Mouse (Mus musculus): ENCODE measurements at regions not wholly inside any gene's neighbourhood (a gene's known extent, or its start where the extent isn't known, plus 50 kb on each side); places are given as distances from the start of the nearest gene placed in this dataset.
A peak's percentile ranks its signal among the peaks of the same experiment; 100 is the strongest.

- Histone ChIP-seq H3K4me3 (no peak overlapping the region), H3K4me2 (replicated peaks) (peak overlapping the region; percentile 31; the same call in 1 of the 2 replicates), H3K27ac (replicated peaks) (peak overlapping the region; percentile 100), H3K4me1 (peaks cover 80% of the 10 kb centered on the region), H3K9me3 (no peaks in the 10 kb centered on the region), H3K27me3 (no peaks in the 10 kb centered on the region), H3K36me3 (no peaks in the 10 kb centered on the region), H3K9ac (replicated peaks) (no peak overlapping the region; the same call in 1 of the 2 replicates)
- WGBS = 70% methylated on average over 4 of the region's 4 CpGs
- ATAC-seq (ENCODE audit: low FRiP score, low read depth) = no peak
Measured at GRCm38 (mm10) chr2:30715720-30716310, 87.6 kb downstream of the 1700001O22Rik start.

- ATAC-seq (ENCODE audit: low FRiP score, low read depth) = no peak
- Histone ChIP-seq H3K4me3 (no peak overlapping the region), H3K27ac (replicated peaks) (peak overlapping the region; percentile 98), H3K4me1 (peaks cover 74% of the 10 kb centered on the region), H3K27me3 (no peaks in the 10 kb centered on the region), H3K9me3 (no peaks in the 10 kb centered on the region), H3K36me3 (no peaks in the 10 kb centered on the region), H3K9ac (replicated peaks) (peak overlapping the region; percentile 21; the same call in 1 of the 2 replicates), H3K4me2 (replicated peaks) (no peak overlapping the region)
- 11% methylated on average over 3 of the region's 3 CpGs for WGBS
Measured at GRCm38 (mm10) chr2:30713535-30713934, 89.9 kb downstream of the 1700001O22Rik start.

GRCm38 (mm10) chr2:30712841-30713401 is 90.5 kb downstream of the 1700001O22Rik start:
- WGBS = 65% methylated on average over 9 of the region's 9 CpGs
- Histone ChIP-seq H3K4me1 (peaks cover 74% of the 10 kb centered on the region), H3K4me3 (no peak overlapping the region), H3K9me3 (no peaks in the 10 kb centered on the region), H3K9ac (replicated peaks) (no peak overlapping the region), H3K36me3 (no peaks in the 10 kb centered on the region), H3K4me2 (replicated peaks) (no peak overlapping the region), H3K27ac (replicated peaks) (peak overlapping the region; percentile 98), H3K27me3 (no peaks in the 10 kb centered on the region)
- no peak for ATAC-seq (ENCODE audit: low FRiP score, low read depth)

- Histone ChIP-seq H3K36me3 (no peaks in the 10 kb centered on the region), H3K9me3 (no peaks in the 10 kb centered on the region), H3K27me3 (no peaks in the 10 kb centered on the region), H3K4me1 (peaks cover 73% of the 10 kb centered on the region), H3K4me2 (replicated peaks) (peak overlapping the region; percentile 64), H3K4me3 (peak overlapping the region; percentile 38), H3K9ac (replicated peaks) (peak overlapping the region; percentile 57), H3K27ac (replicated peaks) (peak overlapping the region; percentile 98)
- WGBS = under 1% methylated on average over 63 of the region's 63 CpGs
- peak; percentile 79 for ATAC-seq (ENCODE audit: low FRiP score, low read depth)
Measured at GRCm38 (mm10) chr2:30711853-30712498, 91.5 kb downstream of the 1700001O22Rik start.

GRCm38 (mm10) chr2:30711476-30711852 is 92.0 kb downstream of the 1700001O22Rik start:
- WGBS = 3% methylated on average over 15 of the region's 15 CpGs
- H3K27me3 ChIP-seq = no peaks in the 10 kb centered on the region
- peak overlapping the region; percentile 98 for H3K27ac ChIP-seq (replicated peaks)
- peak overlapping the region; percentile 57 for H3K9ac ChIP-seq (replicated peaks)
- H3K4me1 ChIP-seq = peaks cover 71% of the 10 kb centered on the region
- no peaks in the 10 kb centered on the region for H3K9me3 ChIP-seq
- H3K4me2 ChIP-seq (replicated peaks) = peak overlapping the region; percentile 64
- peak; percentile 67 for ATAC-seq (ENCODE audit: low FRiP score, low read depth)
- H3K4me3 ChIP-seq = peak overlapping the region; percentile 38
- no peaks in the 10 kb centered on the region for H3K36me3 ChIP-seq

GRCm38 (mm10) chr2:30710895-30711294 is 92.6 kb downstream of the 1700001O22Rik start:
- no peak overlapping the region for H3K4me3 ChIP-seq
- H3K4me2 ChIP-seq (replicated peaks) = peak overlapping the region; percentile 64; the same call in 1 of the 2 replicates
- no peaks in the 10 kb centered on the region for H3K27me3 ChIP-seq
- ATAC-seq (ENCODE audit: low FRiP score, low read depth) = no peak
- H3K4me1 ChIP-seq = peaks cover 71% of the 10 kb centered on the region
- WGBS = 93% methylated on average over 7 of the region's 7 CpGs
- no peak overlapping the region for H3K9ac ChIP-seq (replicated peaks)
- H3K9me3 ChIP-seq = no peaks in the 10 kb centered on the region
- H3K27ac ChIP-seq (replicated peaks) = peak overlapping the region; percentile 98
- no peaks in the 10 kb centered on the region for H3K36me3 ChIP-seq

GRCm38 (mm10) chr2:30709386-30709884 is 94.0 kb downstream of the 1700001O22Rik start:
- Histone ChIP-seq H3K27ac (replicated peaks) (peak overlapping the region; percentile 97), H3K4me1 (peaks cover 71% of the 10 kb centered on the region), H3K9me3 (peaks cover 3% of the 10 kb centered on the region; the same call in 1 of the 2 replicates), H3K4me2 (replicated peaks) (no peak overlapping the region), H3K27me3 (no peaks in the 10 kb centered on the region), H3K36me3 (no peaks in the 10 kb centered on the region), H3K9ac (replicated peaks) (peak overlapping the region; percentile 71; the same call in 1 of the 2 replicates), H3K4me3 (no peak overlapping the region)
- ATAC-seq (ENCODE audit: low FRiP score, low read depth) = no peak
- WGBS = 60% methylated on average over 3 of the region's 3 CpGs

- Histone ChIP-seq H3K4me2 (replicated peaks) (no peak overlapping the region), H3K27ac (replicated peaks) (peak overlapping the region; percentile 97), H3K36me3 (no peaks in the 10 kb centered on the region), H3K27me3 (no peaks in the 10 kb centered on the region), H3K4me3 (no peak overlapping the region), H3K4me1 (peaks cover 70% of the 10 kb centered on the region), H3K9me3 (peaks cover 7% of the 10 kb centered on the region; the same call in 1 of the 2 replicates), H3K9ac (replicated peaks) (peak overlapping the region; percentile 71; the same call in 1 of the 2 replicates)
- no peak for ATAC-seq (ENCODE audit: low FRiP score, low read depth)
- WGBS = 68% methylated on average over 4 of the region's 4 CpGs
Measured at GRCm38 (mm10) chr2:30708762-30709385, 94.6 kb downstream of the 1700001O22Rik start.

GRCm38 (mm10) chr2:30708001-30708683 is 95.3 kb downstream of the 1700001O22Rik start:
- under 1% methylated on average over 43 of the region's 48 CpGs for WGBS
- Histone ChIP-seq H3K36me3 (no peaks in the 10 kb centered on the region), H3K27ac (replicated peaks) (peak overlapping the region; percentile 97), H3K9me3 (peaks cover 7% of the 10 kb centered on the region; the same call in 1 of the 2 replicates), H3K4me3 (peak overlapping the region; percentile 31), H3K4me1 (peaks cover 62% of the 10 kb centered on the region), H3K9ac (replicated peaks) (peak overlapping the region; percentile 71), H3K27me3 (no peaks in the 10 kb centered on the region), H3K4me2 (replicated peaks) (peak overlapping the region; percentile 63)
- ATAC-seq (ENCODE audit: low FRiP score, low read depth) = peak; percentile 55; the same call in 1 of the 2 replicates

- H3K36me3 ChIP-seq = no peaks in the 10 kb centered on the region
- H3K9me3 ChIP-seq = peaks cover 7% of the 10 kb centered on the region; the same call in 1 of the 2 replicates
- peak overlapping the region; percentile 97 for H3K27ac ChIP-seq (replicated peaks)
- H3K27me3 ChIP-seq = no peaks in the 10 kb centered on the region
- no peak for ATAC-seq (ENCODE audit: low FRiP score, low read depth)
- WGBS = 2% methylated on average over 44 of the region's 44 CpGs
- H3K9ac ChIP-seq (replicated peaks) = peak overlapping the region; percentile 71
- H3K4me2 ChIP-seq (replicated peaks) = peak overlapping the region; percentile 63
- H3K4me1 ChIP-seq = peaks cover 60% of the 10 kb centered on the region
- peak overlapping the region; percentile 31 for H3K4me3 ChIP-seq
Measured at GRCm38 (mm10) chr2:30707099-30708000, 96.1 kb downstream of the 1700001O22Rik start.

Data from midbrain, embryonic 12.5 days (tissue).